8 mouse cellular contexts compared by ENCODE assay signal in the genomic region with DNA sequence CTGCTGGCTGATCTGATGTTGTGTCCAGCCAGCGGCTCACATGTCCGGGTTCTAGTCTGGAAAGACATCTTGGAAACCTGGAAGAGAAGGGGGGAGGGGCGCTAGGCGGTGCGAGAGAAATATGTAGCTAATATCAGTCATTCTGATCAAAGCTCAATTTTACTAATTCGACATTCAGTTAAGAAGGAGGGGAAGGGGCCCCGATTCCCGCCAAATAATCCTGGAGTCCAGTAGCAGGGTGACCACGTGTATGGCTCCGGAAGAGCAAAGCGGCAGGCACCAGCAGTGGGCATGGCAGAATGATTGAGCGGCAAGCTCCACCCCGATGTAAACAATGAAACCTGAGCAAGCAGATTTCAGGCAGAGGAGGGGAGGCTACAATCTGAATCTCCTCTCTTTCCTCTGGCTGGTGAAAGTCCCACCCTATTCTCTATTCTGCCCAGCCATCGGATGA. TPM values are rescaled to one million over a fixed set of nuclear protein-coding genes. Genes with fewer than 3 reads are reported as not detected.
DNase-seq lines count a peak whose midpoint lies in the region; ATAC-seq and TF ChIP-seq lines count a peak whose summit lies in the region.

No protein-coding gene starts in this region.

- peak overlapping the region; percentile 75 for H3K9ac ChIP-seq in ES-E14 (ENCODE audit: insufficient read depth, low read depth, low read length, poor library complexity, severe bottlenecking)
- peak overlapping the region; percentile 66 for H3K9ac ChIP-seq in hindbrain, embryonic 13.5 days

- peak; percentile 84; the same call in 1 of the 2 replicates for ATAC-seq in hindbrain, embryonic 13.5 days (ENCODE audit: low FRiP score)

- no peak for DNase-seq in ES-E14 (ENCODE audit: low read depth, low spot score)
- peak; percentile 51 for DNase-seq in midbrain, embryonic 10.5 days (ENCODE audit: low spot score)
- DNase-seq in adrenal gland, postnatal 25 days, result no peak
- DNase-seq in layer of hippocampus, postnatal 10 days (ENCODE audit: low spot score in 2 of 2), result no peak
- no peak for DNase-seq in layer of hippocampus, adult 18-20 months (ENCODE audit: low spot score in 2 of 2)
- no peak for DNase-seq in cerebellum, adult 11 months

- peak overlapping the region; percentile 53 for H3K4me2 ChIP-seq in hindbrain, embryonic 13.5 days

- H3K27me3 ChIP-seq in hindbrain, embryonic 13.5 days, result no peaks in the 10 kb centered on the region
- no peaks in the 10 kb centered on the region for H3K27me3 ChIP-seq in midbrain, embryonic 10.5 days (ENCODE audit: low read depth, poor library complexity, severe bottlenecking)

- H3K36me3 ChIP-seq in ES-E14 (ENCODE audit: control insufficient read depth, insufficient read depth, low read length, poor library complexity, severe bottlenecking), result no peaks in the 10 kb centered on the region
- no peaks in the 10 kb centered on the region for H3K36me3 ChIP-seq in hindbrain, embryonic 13.5 days
- H3K36me3 ChIP-seq in midbrain, embryonic 10.5 days, result no peaks in the 10 kb centered on the region

- 9% methylated on average over 14 of the region's 14 CpGs for WGBS in hindbrain, embryonic 13.5 days
- WGBS in midbrain, embryonic 10.5 days, result 14% methylated on average over 14 of the region's 14 CpGs

- in situ Hi-C loops in ES-E14 (cut with MboI; ENCODE audit: low sequenced_read_pairs in 2 of 2, unreplicated experiment in 2 of 2), result no loop called here

- peak overlapping the region; percentile 39 to 47 for H3K4me3 ChIP-seq in ES-E14 (ENCODE audit: insufficient read depth in 1 of 2, low read depth in 1 of 2, low read length in 2 of 2, poor library complexity in 1 of 2, severe bottlenecking in 1 of 2)
- H3K4me3 ChIP-seq in brown adipose tissue, adult 24 weeks (ENCODE audit: insufficient read depth, low read depth, low read length), result peak overlapping the region; percentile 16; the same call in 1 of the 2 replicates
- peak overlapping the region; percentile 37 for H3K4me3 ChIP-seq in hindbrain, embryonic 13.5 days
- H3K4me3 ChIP-seq in midbrain, embryonic 10.5 days, result peak overlapping the region; percentile 48

- no peaks in the 10 kb centered on the region for H3K9me3 ChIP-seq in ES-E14 (ENCODE audit: control insufficient read depth, insufficient read depth, low read depth, low read length)
- H3K9me3 ChIP-seq in hindbrain, embryonic 13.5 days, result no peaks in the 10 kb centered on the region
- H3K9me3 ChIP-seq in midbrain, embryonic 10.5 days (replicated peaks), result no peaks in the 10 kb centered on the region

- no peak overlapping the region; the same call in 1 of the 2 replicates for H3K27ac ChIP-seq in ES-E14 (ENCODE audit: insufficient read depth, low read depth, low read length, poor library complexity, severe bottlenecking)
- no peak overlapping the region for H3K27ac ChIP-seq in brown adipose tissue, adult 24 weeks (replicated peaks; ENCODE audit: low read depth, low read length)
- no peak overlapping the region for H3K27ac ChIP-seq in hindbrain, embryonic 13.5 days
- peak overlapping the region; percentile 68 for H3K27ac ChIP-seq in midbrain, embryonic 10.5 days (replicated peaks)

- peaks cover 4 to 5% of the 10 kb centered on the region in 2 experiments; a peak in 3 of 4 replicates for H3K4me1 ChIP-seq in ES-E14 (ENCODE audit: control insufficient read depth in 2 of 2, insufficient read depth in 2 of 2, low read length in 2 of 2, poor library complexity in 1 of 2)
- H3K4me1 ChIP-seq in brown adipose tissue, adult 24 weeks (ENCODE audit: control insufficient read depth, insufficient read depth, insufficient read length, low read length), result no peaks in the 10 kb centered on the region
- H3K4me1 ChIP-seq in hindbrain, embryonic 13.5 days (replicated peaks), result peaks cover 6% of the 10 kb centered on the region; the same call in 1 of the 2 replicates
- peaks cover 8% of the 10 kb centered on the region for H3K4me1 ChIP-seq in midbrain, embryonic 10.5 days

TF ChIP-seq in ES-E14, 5 proteins besides CTCF, POLR2A, EP300 and RAD21:
- TF ChIP-seq MAFK (IDR thresholded peaks at IDR 0.05; ENCODE audit: insufficient read depth, low read depth, low read length) (0 out of 2 replicates have a peak, but pooled peaks have one; percentile 51), ZNF384 (IDR thresholded peaks at IDR 0.05; ENCODE audit: low read depth, low read length) (no peak)

RNA-seq across cellular contexts. Expression of gene Tex10, which starts 18.1 kb away (rescaled TPM):
- total RNA-seq in ES-E14 (2012; rRNA removed), result 83.8 and 94.1 TPM in 2 replicates
- 5.9 and 12.0 TPM in 2 replicates for polyA plus RNA-seq in brown adipose tissue, adult 24 weeks (2012; ENCODE audit: insufficient read depth, insufficient read length, missing spikeins)
- polyA plus RNA-seq in hindbrain, embryonic 13.5 days (2015; fragmentation: Nextera tagmentation; extraction: Ambion mirVana), result 39.8 and 40.9 TPM in 2 replicates
- 67.3 and 68.0 TPM in 2 replicates for polyA plus RNA-seq in midbrain, embryonic 10.5 days (2016; fragmentation: Nextera tagmentation; extraction: Ambion mirVana)
- 26.6 and 30.9 TPM in 2 replicates for total RNA-seq in adrenal gland, postnatal 25 days (2021)
- total RNA-seq in layer of hippocampus, postnatal 10 days (2021), result 10 to 100 TPM; 26.4 to 27.8 TPM
- 10 to 100 TPM; 24.2 to 26.8 TPM for total RNA-seq in layer of hippocampus, adult 18-20 months (2021)

RNA-seq across cellular contexts. Expression of gene Msantd3, which starts 48.4 kb away (rescaled TPM):
- total RNA-seq in ES-E14 (2012; rRNA removed), result 34.4 and 41.7 TPM in 2 replicates
- 18.5 and 31.6 TPM in 2 replicates for polyA plus RNA-seq in brown adipose tissue, adult 24 weeks (2012; ENCODE audit: insufficient read depth, insufficient read length, missing spikeins)
- 33.4 and 39.0 TPM in 2 replicates for polyA plus RNA-seq in hindbrain, embryonic 13.5 days (2015; fragmentation: Nextera tagmentation; extraction: Ambion mirVana)
- 69.1 and 71.2 TPM in 2 replicates for polyA plus RNA-seq in midbrain, embryonic 10.5 days (2016; fragmentation: Nextera tagmentation; extraction: Ambion mirVana)
- 15.7 and 15.8 TPM in 2 replicates for total RNA-seq in adrenal gland, postnatal 25 days (2021)
- total RNA-seq in layer of hippocampus, postnatal 10 days (2021), result 10 to 100 TPM; 36.7 to 36.9 TPM
- total RNA-seq in layer of hippocampus, adult 18-20 months (2021), result 10 to 100 TPM; 18.5 to 19.1 TPM
